Mouse (Mus musculus): Measurements from ENCODE around the gene Pparg. TPM values are rescaled to one million over a fixed set of nuclear protein-coding genes. Genes with fewer than 3 reads are reported as not detected.

Pparg gene
- total RNA-seq (2021): 1 to 10 TPM; 6.6 to 8.7 TPM

- peak; percentile 43 to 54 for DNase-seq (ENCODE audit: low spot score in 2 of 2)
- intact Hi-C loops (cut with DNase I): loop anchor here (5.0 kb wide), 2 partner anchors 49 to 69 kb away; no protein-coding TSS in a partner anchor
These were observed at the start of gene Pparg for GRCm38 (mm10) chr6:115360776-115361605. Gene Pparg (plus strand): TSS chr6:115360951.

- DNase-seq (ENCODE audit: low spot score in 2 of 2): no peak
- intact Hi-C loops (cut with DNase I): loop anchor here (5.0 kb wide), 1 partner anchor 50 kb away; the partner anchor contains the start of gene Pparg
These were observed 48.0 kb upstream of the Pparg start for GRCm38 (mm10) chr6:115312780-115313179.

GRCm38 (mm10) chr6:115313235-115313738 is 47.5 kb upstream of the Pparg start:
- peak; percentile 59 to 64 for DNase-seq (ENCODE audit: low spot score in 2 of 2)
- intact Hi-C loops (cut with DNase I): loop anchor here (5.0 kb wide), 1 partner anchor 49 kb away; the partner anchor contains the start of gene Pparg

GRCm38 (mm10) chr6:115313910-115314309 is 46.8 kb upstream of the Pparg start:
- no peak for DNase-seq (ENCODE audit: low spot score in 2 of 2)
- intact Hi-C loops (cut with DNase I): loop anchor here (5.0 kb wide), 1 partner anchor 48 kb away; the partner anchor contains the start of gene Pparg

GRCm38 (mm10) chr6:115315770-115316169 is 45.0 kb upstream of the Pparg start:
- no peak for DNase-seq (ENCODE audit: low spot score in 2 of 2)
- intact Hi-C loops (cut with DNase I): no loop called here

- no peak for DNase-seq (ENCODE audit: low spot score in 2 of 2)
- intact Hi-C loops (cut with DNase I): no loop called here
These were observed 43.9 kb upstream of the Pparg start for GRCm38 (mm10) chr6:115316811-115317221.

- DNase-seq (ENCODE audit: low spot score in 2 of 2): no peak
- intact Hi-C loops (cut with DNase I): no loop called here
These were observed 41.9 kb upstream of the Pparg start for GRCm38 (mm10) chr6:115318811-115319210.

- no peak for DNase-seq (ENCODE audit: low spot score in 2 of 2)
- intact Hi-C loops (cut with DNase I): no loop called here
These were observed 41.1 kb upstream of the Pparg start for GRCm38 (mm10) chr6:115319686-115320085.

- intact Hi-C loops (cut with DNase I): no loop called here
- no peak for DNase-seq (ENCODE audit: low spot score in 2 of 2)
These were observed 39.6 kb upstream of the Pparg start for GRCm38 (mm10) chr6:115320927-115321714.

GRCm38 (mm10) chr6:115321883-115322351 is 38.8 kb upstream of the Pparg start:
- peak; percentile 60 to 70 for DNase-seq (ENCODE audit: low spot score in 2 of 2)
- intact Hi-C loops (cut with DNase I): no loop called here

GRCm38 (mm10) chr6:115322956-115323355 is 37.8 kb upstream of the Pparg start:
- DNase-seq (ENCODE audit: low spot score in 2 of 2): no peak
- intact Hi-C loops (cut with DNase I): no loop called here

GRCm38 (mm10) chr6:115330964-115331363 is 29.8 kb upstream of the Pparg start:
- intact Hi-C loops (cut with DNase I): no loop called here

GRCm38 (mm10) chr6:115333099-115333694 is 27.6 kb upstream of the Pparg start:
- no peak for DNase-seq (ENCODE audit: low spot score in 2 of 2)
- intact Hi-C loops (cut with DNase I): no loop called here

More at GRCm38 (mm10) chr6:115330964-115331363, 29.8 kb upstream of the Pparg start:
- DNase-seq (ENCODE audit: low spot score in 2 of 2): no peak

GRCm38 (mm10) chr6:115335536-115335935 is 25.2 kb upstream of the Pparg start:
- no peak for DNase-seq (ENCODE audit: low spot score in 2 of 2)
- intact Hi-C loops (cut with DNase I): no loop called here

- DNase-seq (ENCODE audit: low spot score in 2 of 2): no peak
- intact Hi-C loops (cut with DNase I): no loop called here
These were observed 20.7 kb upstream of the Pparg start for GRCm38 (mm10) chr6:115340084-115340483.

- DNase-seq (ENCODE audit: low spot score in 2 of 2): no peak
- intact Hi-C loops (cut with DNase I): no loop called here
These were observed 17.7 kb upstream of the Pparg start for GRCm38 (mm10) chr6:115343096-115343495.

- DNase-seq (ENCODE audit: low spot score in 2 of 2): no peak
- intact Hi-C loops (cut with DNase I): no loop called here
These were observed 17.2 kb upstream of the Pparg start for GRCm38 (mm10) chr6:115343570-115343969.

- intact Hi-C loops (cut with DNase I): no loop called here
- no peak for DNase-seq (ENCODE audit: low spot score in 2 of 2)
These were observed 16.6 kb upstream of the Pparg start for GRCm38 (mm10) chr6:115344101-115344500.

GRCm38 (mm10) chr6:115344513-115344912 is 16.2 kb upstream of the Pparg start:
- intact Hi-C loops (cut with DNase I): no loop called here

GRCm38 (mm10) chr6:115345013-115345412 is 15.7 kb upstream of the Pparg start:
- intact Hi-C loops (cut with DNase I): no loop called here
- DNase-seq (ENCODE audit: low spot score in 2 of 2): no peak

More at GRCm38 (mm10) chr6:115344513-115344912, 16.2 kb upstream of the Pparg start:
- no peak for DNase-seq (ENCODE audit: low spot score in 2 of 2)
